Mouse (Mus musculus): Measurements from ENCODE around the gene Tubd1. TPM values are rescaled to one million over a fixed set of nuclear protein-coding genes. Genes with fewer than 3 reads are reported as not detected.
"Not testable (repeated sequence)": the region's sequence is repeated elsewhere in the genome, so short reads cannot be mapped to it uniquely, and the experiment has no call there.

Tubd1 gene
- polyA plus RNA-seq, 1 experiment from 2014 or later = 16.1 TPM

DNA sequence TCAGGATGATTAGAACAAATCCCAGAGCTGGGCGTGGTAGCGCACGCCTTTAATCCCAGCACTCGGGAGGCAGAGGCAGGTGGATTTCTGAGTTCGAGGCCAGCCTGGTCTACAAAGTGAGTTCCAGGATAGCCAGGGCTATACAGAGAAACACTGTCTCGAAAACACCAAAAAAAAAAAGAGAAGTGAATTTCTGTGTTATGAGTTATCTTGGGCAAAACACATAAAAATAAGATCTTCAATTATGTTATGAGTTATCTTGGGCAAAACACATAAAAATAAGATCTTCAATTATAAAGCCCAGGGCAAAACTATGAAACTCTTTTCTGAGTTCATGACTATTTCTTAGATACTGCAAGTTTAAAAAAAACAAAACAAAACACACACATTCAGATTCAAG is 11.5 kb upstream of the Tubd1 start:
- H3K9me3 ChIP-seq; H3K4me1 ChIP-seq; H3K27me3 ChIP-seq; H3K4me2 ChIP-seq; H3K9ac ChIP-seq; ATAC-seq (ENCODE audit: borderline replicate concordance, extremely low read depth, low FRiP score, low TSS enrichment); H3K4me3 ChIP-seq; H3K27ac ChIP-seq: not testable (repeated sequence)
- H3K36me3 ChIP-seq = peaks cover 42% of the 10 kb centered on the region
- 88% methylated on average over 6 of the region's 6 CpGs for whole genome bisulfite sequencing

- H3K4me1 ChIP-seq = no peaks in the 10 kb centered on the region
- no peaks in the 10 kb centered on the region for H3K27me3 ChIP-seq
- H3K9ac ChIP-seq = no peak overlapping the region
- H3K27ac ChIP-seq = no peak overlapping the region
- ATAC-seq (ENCODE audit: borderline replicate concordance, extremely low read depth, low FRiP score, low TSS enrichment) = no peak
- H3K36me3 ChIP-seq = peaks cover 33% of the 10 kb centered on the region
- H3K9me3 ChIP-seq = no peaks in the 10 kb centered on the region
- no peak overlapping the region for H3K4me3 ChIP-seq
- H3K4me2 ChIP-seq = no peak overlapping the region
- 86% methylated on average over 5 of the region's 5 CpGs for WGBS
Observed at GRCm38 (mm10) chr11:86534201-86534910, 10.4 kb upstream of the Tubd1 start.

DNA sequence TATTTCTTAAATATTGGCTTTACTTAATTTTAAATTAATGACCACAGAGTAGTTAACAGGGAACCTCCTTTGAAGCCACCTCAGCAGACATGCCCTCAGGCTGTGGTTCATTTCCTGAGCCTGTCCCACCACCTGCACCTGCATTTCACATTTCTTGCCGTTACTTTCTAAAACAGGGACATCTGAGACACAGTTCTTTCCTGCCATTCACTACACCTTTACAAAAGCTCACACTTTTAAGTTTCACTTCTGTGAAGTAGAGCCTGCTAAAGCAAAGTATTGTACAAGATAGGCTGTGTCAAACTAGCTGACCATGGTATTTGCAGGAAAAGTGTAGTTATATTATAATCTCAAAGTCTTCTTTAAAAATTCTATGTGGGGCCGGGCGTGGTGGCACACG is 6.0 kb upstream of the Tubd1 start:
- H3K4me2 ChIP-seq = no peak overlapping the region
- no peak for ATAC-seq (ENCODE audit: borderline replicate concordance, extremely low read depth, low FRiP score, low TSS enrichment)
- H3K4me3 ChIP-seq = no peak overlapping the region
- H3K9me3 ChIP-seq = no peaks in the 10 kb centered on the region
- H3K4me1 ChIP-seq = peaks cover 11% of the 10 kb centered on the region; the same call in 1 of the 2 replicates
- WGBS = 93% methylated on average over 4 of the region's 4 CpGs
- H3K27ac ChIP-seq = no peak overlapping the region
- H3K27me3 ChIP-seq = no peaks in the 10 kb centered on the region
- H3K36me3 ChIP-seq = peaks cover 10% of the 10 kb centered on the region
- no peak overlapping the region for H3K9ac ChIP-seq

- Histone ChIP-seq H3K27ac (no peak overlapping the region), H3K9ac (no peak overlapping the region), H3K36me3 (0 out of 2 replicates have a peak, but pooled peaks cover under 1% of the 10 kb centered on the region), H3K27me3 (no peaks in the 10 kb centered on the region), H3K9me3 (no peaks in the 10 kb centered on the region), H3K4me3 (no peak overlapping the region), H3K4me2 (no peak overlapping the region), H3K4me1 (peaks cover 12% of the 10 kb centered on the region; the same call in 1 of the 2 replicates)
- no peak for ATAC-seq (ENCODE audit: borderline replicate concordance, extremely low read depth, low FRiP score, low TSS enrichment)
- 85% methylated on average over 6 of the region's 6 CpGs for WGBS
Observed at GRCm38 (mm10) chr11:86539716-86540475, 4.9 kb upstream of the Tubd1 start.

DNA sequence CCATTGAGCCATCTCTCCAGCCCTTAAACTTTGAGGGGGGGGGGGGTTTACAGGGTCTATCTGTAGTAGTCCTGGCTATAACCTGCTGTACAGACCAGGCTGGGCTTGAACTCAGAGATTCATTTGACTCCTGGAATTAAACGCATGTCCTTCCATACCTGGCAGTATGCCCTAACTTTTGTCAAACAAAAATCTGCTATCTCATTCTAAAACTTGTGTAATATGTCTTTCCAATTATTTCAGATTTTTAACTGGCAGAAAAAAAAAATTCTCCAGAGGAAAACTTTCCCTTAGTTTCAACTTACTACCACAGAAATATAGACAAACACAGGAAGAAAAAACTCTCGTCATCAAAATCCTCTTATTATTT is 4.3 kb upstream of the Tubd1 start:
- H3K9ac ChIP-seq = no peak overlapping the region
- no peak overlapping the region for H3K27ac ChIP-seq
- H3K27me3 ChIP-seq = no peaks in the 10 kb centered on the region
- H3K4me3 ChIP-seq = no peak overlapping the region
- ATAC-seq (ENCODE audit: borderline replicate concordance, extremely low read depth, low FRiP score, low TSS enrichment) = no peak
- H3K4me2 ChIP-seq = no peak overlapping the region
- WGBS = 87% methylated on average over 2 of the region's 2 CpGs
- no peaks in the 10 kb centered on the region for H3K9me3 ChIP-seq
- peaks cover 12% of the 10 kb centered on the region; the same call in 1 of the 2 replicates for H3K4me1 ChIP-seq
- H3K36me3 ChIP-seq = no peaks in the 10 kb centered on the region

- peaks cover 21% of the 10 kb centered on the region for H3K4me1 ChIP-seq
- no peaks in the 10 kb centered on the region for H3K27me3 ChIP-seq
- peak overlapping the region; percentile 76 for H3K4me2 ChIP-seq
- peak overlapping the region; percentile 9; the same call in 1 of the 2 replicates for H3K4me3 ChIP-seq
- H3K36me3 ChIP-seq = no peaks in the 10 kb centered on the region
- H3K9ac ChIP-seq = no peak overlapping the region
- no peak for ATAC-seq (ENCODE audit: borderline replicate concordance, extremely low read depth, low FRiP score, low TSS enrichment)
- no peak overlapping the region for H3K27ac ChIP-seq
- 86% methylated on average over 1 of the region's 1 CpGs for WGBS
- H3K9me3 ChIP-seq = no peaks in the 10 kb centered on the region
Observed at GRCm38 (mm10) chr11:86542851-86543250, 1.9 kb upstream of the Tubd1 start.

DNA sequence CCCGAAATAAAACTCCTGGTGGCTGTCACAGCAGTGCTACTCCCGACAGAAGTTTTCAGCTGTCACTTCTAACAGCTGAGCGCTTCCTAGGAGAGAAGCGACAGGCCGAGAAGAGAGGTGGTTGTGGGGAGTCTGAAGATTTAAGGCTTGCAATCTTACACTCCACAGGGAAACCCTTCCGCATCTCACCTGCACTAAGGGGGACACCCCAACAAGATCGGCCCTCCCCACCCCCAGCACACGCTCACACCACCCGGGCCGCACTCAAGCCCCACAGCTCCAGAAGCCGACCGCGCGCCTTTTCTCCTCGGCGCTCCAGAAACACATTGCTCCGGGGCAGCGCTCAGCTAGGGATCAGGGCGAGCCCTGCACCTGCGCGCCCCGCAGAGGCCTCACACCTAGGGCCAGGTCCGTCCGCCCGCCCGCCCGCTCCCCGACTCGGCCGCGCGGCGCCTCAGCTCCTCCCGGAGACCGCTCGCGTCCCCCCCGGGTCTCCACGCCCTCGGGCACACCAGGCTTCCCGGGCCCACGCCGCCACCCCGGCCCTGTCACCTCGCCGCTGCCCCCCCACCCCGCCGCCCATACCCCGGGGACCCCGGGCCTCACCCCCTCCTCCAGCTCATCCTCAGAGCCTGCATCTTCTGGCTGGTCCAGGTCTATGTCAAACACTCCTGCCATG is 692 bp upstream of the Tubd1 start:
- peaks cover 3% of the 10 kb centered on the region; the same call in 1 of the 2 replicates for H3K36me3 ChIP-seq
- H3K9ac ChIP-seq = peak overlapping the region; percentile 87
- H3K4me2 ChIP-seq = peak overlapping the region; percentile 76
- no peaks in the 10 kb centered on the region for H3K9me3 ChIP-seq
- under 1% methylated on average over 30 of the region's 50 CpGs for WGBS
- peaks cover 21% of the 10 kb centered on the region for H3K4me1 ChIP-seq
- H3K27ac ChIP-seq = peak overlapping the region; percentile 84
- H3K27me3 ChIP-seq = no peaks in the 10 kb centered on the region
- ATAC-seq (ENCODE audit: borderline replicate concordance, extremely low read depth, low FRiP score, low TSS enrichment) = peak; percentile 60
- H3K4me3 ChIP-seq = peak overlapping the region; percentile 77

GRCm38 (mm10) chr11:86545556-86545955 is 765 bp downstream of the Tubd1 start:
- H3K27me3 ChIP-seq = no peaks in the 10 kb centered on the region
- H3K9me3 ChIP-seq = no peaks in the 10 kb centered on the region
- WGBS = 76% methylated on average over 8 of the region's 8 CpGs

GRCm38 (mm10) chr11:86547412-86547811 is 2.6 kb downstream of the Tubd1 start:
- H3K36me3 ChIP-seq = peaks cover 7% of the 10 kb centered on the region; the same call in 1 of the 2 replicates
- H3K4me1 ChIP-seq = peaks cover 21% of the 10 kb centered on the region
- H3K9ac ChIP-seq = no peak overlapping the region
- 95% methylated on average over 1 of the region's 1 CpGs for WGBS
- H3K4me2 ChIP-seq = no peak overlapping the region
- no peak overlapping the region for H3K27ac ChIP-seq
- H3K4me3 ChIP-seq = no peak overlapping the region
- H3K9me3 ChIP-seq = no peaks in the 10 kb centered on the region
- ATAC-seq (ENCODE audit: borderline replicate concordance, extremely low read depth, low FRiP score, low TSS enrichment) = no peak
- no peaks in the 10 kb centered on the region for H3K27me3 ChIP-seq

More at GRCm38 (mm10) chr11:86545556-86545955, 765 bp downstream of the Tubd1 start:
- Histone ChIP-seq H3K4me3 (peak overlapping the region; percentile 77), H3K36me3 (peaks cover 7% of the 10 kb centered on the region; the same call in 1 of the 2 replicates), H3K4me1 (peaks cover 21% of the 10 kb centered on the region), H3K9ac (peak overlapping the region; percentile 54), H3K4me2 (peak overlapping the region; percentile 57), H3K27ac (peak overlapping the region; percentile 84)
- ATAC-seq (ENCODE audit: borderline replicate concordance, extremely low read depth, low FRiP score, low TSS enrichment) = no peak

- H3K27ac ChIP-seq = no peak overlapping the region
- H3K36me3 ChIP-seq = peaks cover 31% of the 10 kb centered on the region; the same call in 1 of the 2 replicates
- no peak overlapping the region for H3K9ac ChIP-seq
- H3K9me3 ChIP-seq = no peaks in the 10 kb centered on the region
- no peak overlapping the region for H3K4me3 ChIP-seq
- H3K4me2 ChIP-seq = no peak overlapping the region
- no peak for ATAC-seq (ENCODE audit: borderline replicate concordance, extremely low read depth, low FRiP score, low TSS enrichment)
- 84% methylated on average over 6 of the region's 6 CpGs for WGBS
- no peaks in the 10 kb centered on the region for H3K27me3 ChIP-seq
- no peaks in the 10 kb centered on the region for H3K4me1 ChIP-seq
Observed at GRCm38 (mm10) chr11:86553525-86553924, 8.7 kb downstream of the Tubd1 start.

DNA sequence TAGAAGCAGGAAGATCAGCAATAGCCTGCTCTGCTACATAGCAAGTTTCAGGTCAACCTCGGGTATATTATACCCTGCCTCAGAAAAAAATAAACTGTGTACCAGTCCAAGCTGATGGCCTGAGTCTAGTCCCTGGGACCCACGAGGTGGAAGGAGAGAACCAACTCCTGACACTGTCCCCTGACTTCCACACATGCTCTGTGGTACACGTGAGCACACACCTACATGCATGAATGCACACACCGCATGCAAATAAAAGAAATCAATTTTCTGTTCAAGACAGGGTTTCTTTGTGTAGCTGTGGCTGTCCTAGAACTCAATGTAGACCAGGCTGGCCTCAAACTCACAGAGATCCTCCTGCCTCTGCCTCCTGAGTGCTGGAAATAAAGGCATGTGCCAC is 13.5 kb downstream of the Tubd1 start:
- Histone ChIP-seq H3K36me3 (peaks cover 19% of the 10 kb centered on the region; the same call in 1 of the 2 replicates), H3K4me1 (no peaks in the 10 kb centered on the region), H3K9ac (no peak overlapping the region)

More for the DNA sequence above, 13.5 kb downstream of the Tubd1 start:
- H3K4me3 ChIP-seq = no peak overlapping the region
- no peak overlapping the region for H3K27ac ChIP-seq
- H3K9me3 ChIP-seq = no peaks in the 10 kb centered on the region
- no peak overlapping the region for H3K4me2 ChIP-seq
- no peak for ATAC-seq (ENCODE audit: borderline replicate concordance, extremely low read depth, low FRiP score, low TSS enrichment)
- 81% methylated on average over 4 of the region's 4 CpGs for WGBS
- H3K27me3 ChIP-seq = no peaks in the 10 kb centered on the region
